Comparison of ENCODE assay signal across 8 mouse cellular contexts in the genomic region with DNA sequence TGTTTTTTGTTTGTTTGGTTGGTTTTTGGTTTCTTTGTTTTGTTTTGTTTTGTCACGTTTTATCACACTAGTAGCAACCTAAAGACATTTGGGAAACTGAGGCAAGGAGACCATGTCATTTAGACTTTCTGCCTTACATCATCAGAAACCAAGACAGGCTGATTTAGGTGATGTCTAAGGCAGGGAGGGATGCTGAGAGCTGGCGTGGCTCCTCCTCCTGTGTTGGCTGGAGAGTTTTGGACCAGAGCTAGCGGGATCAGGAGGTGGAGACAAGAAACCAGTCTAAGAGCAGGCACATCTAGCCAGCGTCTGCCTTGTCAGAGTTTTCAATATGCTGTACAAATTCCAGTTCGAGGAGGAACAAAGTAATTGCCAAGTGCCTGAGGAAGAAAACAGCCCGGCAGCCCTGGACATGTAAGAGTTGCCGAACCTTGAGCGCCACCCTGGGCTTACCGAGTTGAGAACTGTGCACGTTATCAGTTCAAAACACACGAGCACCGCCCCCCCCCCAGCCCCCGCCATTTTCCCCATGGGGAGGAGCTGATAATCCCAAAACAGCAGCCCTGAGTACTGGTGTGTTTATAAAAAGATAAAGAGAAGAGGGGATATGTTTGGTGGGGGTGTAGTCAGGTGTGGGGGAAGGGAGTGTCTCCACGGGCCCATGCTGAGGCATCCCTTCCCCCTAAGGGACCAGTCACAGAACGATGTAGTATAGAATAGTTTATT. TPM values are rescaled to one million over a fixed set of nuclear protein-coding genes. Genes with fewer than 3 reads are reported as not detected.
DNase-seq lines count a peak whose midpoint lies in the region; ATAC-seq lines count a peak whose summit lies in the region.

No protein-coding gene starts in this region.

- peak; percentile 19 to 23; a peak in 1 of 4 replicates for ATAC-seq in hematopoietic stem cell, adult 5-6 weeks (replicated peaks in 1 of 2; ENCODE audit: insufficient read depth in 1 of 2, low FRiP score in 2 of 2, low TSS enrichment in 1 of 2, low read depth in 1 of 2, poor library complexity in 2 of 2, severe bottlenecking in 2 of 2)
- no peak for ATAC-seq in midbrain, embryonic 14.5 days (ENCODE audit: low FRiP score, low TSS enrichment)

- peaks cover 24% of the 10 kb centered on the region for H3K4me1 ChIP-seq in heart, embryonic 10.5 days
- H3K4me1 ChIP-seq in midbrain, embryonic 14.5 days (ENCODE audit: control insufficient read depth, insufficient read depth, low read length) = peaks cover 18% of the 10 kb centered on the region

- H3K27ac ChIP-seq in heart, embryonic 10.5 days = peak overlapping the region; percentile 44; the same call in 1 of the 2 replicates
- no peak overlapping the region for H3K27ac ChIP-seq in midbrain, embryonic 14.5 days (replicated peaks; ENCODE audit: low read depth, low read length)

- H3K4me3 ChIP-seq in heart, embryonic 10.5 days = no peak overlapping the region; the same call in 1 of the 2 replicates
- no peak overlapping the region for H3K4me3 ChIP-seq in midbrain, embryonic 14.5 days (replicated peaks; ENCODE audit: low read depth, low read length)

- H3K36me3 ChIP-seq in heart, embryonic 10.5 days = no peaks in the 10 kb centered on the region
- H3K36me3 ChIP-seq in midbrain, embryonic 14.5 days (ENCODE audit: control insufficient read depth, insufficient read depth, low read length) = no peaks in the 10 kb centered on the region

- peak overlapping the region; percentile 33 for H3K4me2 ChIP-seq in midbrain, embryonic 14.5 days (ENCODE audit: low read length)

- no peak overlapping the region for H3K9ac ChIP-seq in midbrain, embryonic 14.5 days (replicated peaks; ENCODE audit: low read length)

- 7% methylated on average over 15 of the region's 15 CpGs for WGBS in heart, embryonic 10.5 days
- 9% methylated on average over 15 of the region's 15 CpGs for WGBS in midbrain, embryonic 14.5 days

- H3K9me3 ChIP-seq in heart, embryonic 10.5 days = no peaks in the 10 kb centered on the region
- no peaks in the 10 kb centered on the region for H3K9me3 ChIP-seq in midbrain, embryonic 14.5 days (ENCODE audit: control insufficient read depth, low read length)

- peaks cover 51% of the 10 kb centered on the region for H3K27me3 ChIP-seq in heart, embryonic 10.5 days (ENCODE audit: insufficient read depth, poor library complexity, severe bottlenecking)
- H3K27me3 ChIP-seq in midbrain, embryonic 14.5 days (ENCODE audit: control insufficient read depth, insufficient read depth, low read length) = no peaks in the 10 kb centered on the region

- peak; percentile 93 for DNase-seq in heart, embryonic 10.5 days (ENCODE audit: low spot score)
- DNase-seq in heart, postnatal 4 days = no peak
- DNase-seq in brain, adult 2 months (ENCODE audit: low read depth, low spot score) = peak; percentile 31
- peak; percentile 45 for DNase-seq in midbrain, embryonic 14.5 days
- no peak for DNase-seq in cerebellum, adult 9-11 months
- no peak for DNase-seq in lung, adult 18-20 months
- DNase-seq in layer of hippocampus, adult 8-10 months (ENCODE audit: low spot score in 2 of 2) = no peak

RNA-seq across cellular contexts. Expression of gene Cpeb3, which starts 29.5 kb away (rescaled TPM):
- 2.6 and 3.7 TPM in 2 replicates for polyA plus RNA-seq in heart, embryonic 10.5 days (2016; fragmentation: Nextera tagmentation; extraction: Ambion mirVana)
- 10 to 100 TPM; 38.5 to 45.0 TPM for total RNA-seq in heart, postnatal 4 days (2021)
- 0.40 and 0.44 TPM in 2 replicates for total RNA-seq in hematopoietic stem cell, adult 5-6 weeks (2017)
- 10.1 and 12.5 TPM in 2 replicates for polyA plus RNA-seq in midbrain, embryonic 14.5 days (2014; fragmentation: Nextera tagmentation; extraction: Ambion mirVana)
- 10 to 100 TPM; 66.9 to 88.1 (median 79.8) TPM for total RNA-seq in layer of hippocampus, adult 8-10 months (2022)

RNA-seq across cellular contexts. Expression of gene March5, which starts 30.5 kb away (rescaled TPM):
- 79.0 and 95.9 TPM in 2 replicates for polyA plus RNA-seq in heart, embryonic 10.5 days (2016; fragmentation: Nextera tagmentation; extraction: Ambion mirVana)
- total RNA-seq in heart, postnatal 4 days (2021) = 10 to 100 TPM; 78.4 to 79.7 TPM
- total RNA-seq in hematopoietic stem cell, adult 5-6 weeks (2017) = 72.2 and 97.6 TPM in 2 replicates
- polyA plus RNA-seq in midbrain, embryonic 14.5 days (2014; fragmentation: Nextera tagmentation; extraction: Ambion mirVana) = 120 and 131 TPM in 2 replicates
- total RNA-seq in layer of hippocampus, adult 8-10 months (2022) = 10 to 100 TPM; 79.2 to 86.5 (median 81.1) TPM

Comparison
In these comparisons a context has a peak if more than half of its experiments do, and no peak if none do; other contexts are left out.
1. DNase-seq: peak in heart, embryonic 10.5 days (single experiment), brain, adult 2 months (single experiment) and midbrain, embryonic 14.5 days (single experiment); none in heart, postnatal 4 days (single experiment), cerebellum, adult 9-11 months (single experiment), lung, adult 18-20 months (0 of 2) and layer of hippocampus, adult 8-10 months (0 of 2).
2. RNA of gene Cpeb3, which starts 29.5 kb away (total RNA-seq): 66.9 to 88.1 TPM in layer of hippocampus, adult 8-10 months and 38.5 to 45.0 TPM in heart, postnatal 4 days; 0.40 to 0.44 TPM in hematopoietic stem cell, adult 5-6 weeks; every median in the first group is over 10 times any median in the second.